Mouse (Mus musculus): ENCODE results near the gene H2-DMa. TPM values are rescaled to one million over a fixed set of nuclear protein-coding genes. Genes with fewer than 3 reads are reported as not detected.

The H2-DMa gene
- polyA plus RNA-seq (2012; rRNA removed) = 13.2 and 13.6 TPM in 2 replicates

DNA sequence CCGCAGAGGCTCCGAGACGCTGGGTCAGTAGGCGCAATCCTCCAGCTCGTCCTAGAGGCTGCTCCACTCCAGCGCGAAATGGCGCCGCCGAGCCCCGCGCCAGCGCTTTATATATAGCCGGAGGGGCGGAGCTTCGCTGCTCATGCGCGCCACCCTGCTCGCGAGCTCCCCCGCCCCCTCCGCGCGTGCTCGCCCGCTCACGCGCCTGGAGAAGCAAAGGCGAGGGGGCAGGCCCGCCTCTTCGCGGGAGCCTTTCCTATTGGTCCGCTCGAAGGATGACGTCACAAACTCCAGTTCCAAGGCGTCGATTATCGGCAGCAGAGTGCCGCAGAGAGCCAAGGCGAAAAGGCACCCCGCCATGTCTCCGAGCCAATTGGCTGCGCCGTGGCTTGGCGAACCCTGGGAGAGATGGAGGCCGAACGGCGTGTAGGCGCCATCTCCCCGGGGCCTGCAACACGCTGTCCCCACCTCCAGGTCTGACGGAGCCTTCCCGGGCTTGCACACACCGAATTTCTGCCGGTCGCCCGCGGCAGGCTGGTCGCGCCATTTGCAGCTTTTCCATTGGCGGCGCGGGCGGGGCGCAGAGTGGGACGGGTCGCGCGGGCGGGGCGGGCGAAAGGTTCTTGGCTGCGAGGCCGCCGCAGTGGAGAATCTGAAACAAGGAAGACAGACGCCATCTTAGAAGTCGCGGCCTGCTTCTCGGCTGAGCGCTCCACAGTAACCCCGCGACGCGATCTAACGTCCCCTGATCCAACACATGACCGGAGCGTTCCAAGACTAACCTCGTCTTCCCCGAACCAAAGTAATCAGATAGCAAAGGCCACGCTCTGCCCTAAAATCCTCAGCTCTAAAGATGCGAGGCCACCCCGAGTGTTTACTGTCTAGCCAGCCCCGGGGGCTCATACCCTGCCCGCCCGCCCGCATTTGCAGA, at the start of gene H2-DMa:
Gene H2-DMa (plus strand): TSS at position 293 of the 931 bp plus-strand sequence.
- TF ChIP-seq CTCF (IDR thresholded peaks at IDR 0.05; ENCODE audit: borderline replicate concordance, insufficient read depth, low read depth, low read length) (no peak), POLR2A (IDR thresholded peaks at IDR 0.05; ENCODE audit: borderline replicate concordance, insufficient read depth, low read length) (peak; percentile 98)
- peak; percentile 99 to 100 for DNase-seq
- WGBS = under 1% methylated on average over 96 of the region's 96 CpGs
- H3K27ac ChIP-seq (ENCODE audit: insufficient read depth, low read length) = peak within 1 kb of the TSS; percentile 100
- peaks cover 3% of the 10 kb centered on the region; the same call in 1 of the 2 replicates for H3K4me1 ChIP-seq (ENCODE audit: control insufficient read depth, insufficient read depth, low read length)
- peak within 1 kb of the TSS; percentile 93 for H3K4me3 ChIP-seq (replicated peaks; ENCODE audit: insufficient read depth, low read depth, low read length)
- H3K27me3 ChIP-seq (ENCODE audit: control insufficient read depth, insufficient read depth, low read length) = no peaks in the 10 kb centered on the region

DNA sequence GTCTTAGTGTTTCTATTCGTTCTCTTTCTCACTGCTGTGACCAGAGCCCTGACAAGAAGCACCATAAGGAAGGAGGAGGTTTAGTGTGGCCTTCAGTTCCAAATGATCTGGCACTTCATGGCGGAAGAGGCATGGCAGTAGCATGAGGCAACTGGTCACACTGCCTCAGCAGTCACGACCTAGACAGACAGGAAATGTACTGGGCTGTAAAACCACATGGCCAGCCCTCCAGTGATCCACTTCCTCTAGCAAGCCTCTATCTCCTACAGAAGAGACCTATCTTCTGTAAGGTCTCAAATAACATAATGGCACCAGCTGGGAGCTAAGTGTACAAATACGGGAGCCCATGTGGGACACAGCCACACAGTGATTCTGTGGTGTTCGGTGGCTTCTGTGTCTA, 47.2 kb upstream of the H2-DMa start:
- TF ChIP-seq POLR2A (IDR thresholded peaks at IDR 0.05; ENCODE audit: borderline replicate concordance, insufficient read depth, low read length) (no peak), CTCF (IDR thresholded peaks at IDR 0.05; ENCODE audit: borderline replicate concordance, insufficient read depth, low read depth, low read length) (no peak)
- no peak for DNase-seq
- H3K4me1 ChIP-seq (ENCODE audit: control insufficient read depth, insufficient read depth, low read length) = no peaks in the 10 kb centered on the region
- H3K27me3 ChIP-seq (ENCODE audit: control insufficient read depth, insufficient read depth, low read length) = no peaks in the 10 kb centered on the region
- no peak overlapping the region for H3K4me3 ChIP-seq (replicated peaks; ENCODE audit: insufficient read depth, low read depth, low read length)
- WGBS = 69% methylated on average over 5 of the region's 5 CpGs
- no peak overlapping the region for H3K27ac ChIP-seq (ENCODE audit: insufficient read depth, low read length)

DNA sequence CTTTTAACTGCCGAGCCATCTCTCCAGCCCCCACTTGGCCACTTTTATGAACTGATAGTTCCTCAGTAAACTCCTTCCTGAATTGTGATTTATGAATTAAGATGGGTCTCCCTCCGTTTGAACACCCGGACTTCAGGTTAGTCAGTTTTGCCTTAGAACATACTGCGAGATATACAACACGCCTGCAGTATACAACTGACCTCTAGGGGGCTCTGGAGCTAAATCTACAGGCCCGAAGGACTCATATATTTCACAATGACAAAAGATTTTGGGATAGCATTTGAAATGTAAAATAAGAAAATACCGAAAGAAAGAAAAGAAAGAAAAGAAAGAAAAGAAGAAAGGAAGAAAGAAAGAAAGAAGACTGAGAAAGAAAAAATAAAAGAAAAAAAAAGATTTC, 44.1 kb upstream of the H2-DMa start:
- TF ChIP-seq POLR2A (IDR thresholded peaks at IDR 0.05; ENCODE audit: borderline replicate concordance, insufficient read depth, low read length) = no peak
- no peak; the same call in 1 of the 2 replicates for TF ChIP-seq CTCF (IDR thresholded peaks at IDR 0.05; ENCODE audit: borderline replicate concordance, insufficient read depth, low read depth, low read length)
- no peaks in the 10 kb centered on the region for H3K27me3 ChIP-seq (ENCODE audit: control insufficient read depth, insufficient read depth, low read length)

DNA sequence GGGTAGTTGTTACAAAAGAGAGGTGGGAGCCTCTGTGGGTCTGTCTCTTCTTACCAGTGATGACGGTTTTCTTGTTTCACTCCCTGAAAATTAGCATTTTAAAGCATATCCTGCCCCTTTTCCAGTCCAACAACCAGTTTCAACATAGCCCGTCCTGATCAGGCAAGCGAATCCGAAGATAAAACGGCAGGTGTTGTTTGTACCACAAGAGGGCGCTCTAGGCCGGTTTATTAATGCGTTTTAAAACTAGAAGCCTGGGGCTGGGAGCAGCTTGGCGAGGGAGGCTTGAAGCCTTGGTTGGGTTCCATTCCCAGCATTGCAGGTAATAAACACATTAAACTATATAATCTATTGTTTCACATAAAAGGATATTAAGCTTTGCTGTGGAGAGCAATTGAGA, 41.8 kb upstream of the H2-DMa start:
- under 1% methylated on average over 9 of the region's 9 CpGs for WGBS
- Histone ChIP-seq H3K4me3 (replicated peaks; ENCODE audit: insufficient read depth, low read depth, low read length) (no peak overlapping the region), H3K4me1 (ENCODE audit: control insufficient read depth, insufficient read depth, low read length) (no peaks in the 10 kb centered on the region), H3K27me3 (ENCODE audit: control insufficient read depth, insufficient read depth, low read length) (no peaks in the 10 kb centered on the region), H3K27ac (ENCODE audit: insufficient read depth, low read length) (no peak overlapping the region)
- peak; percentile 53; the same call in 1 of the 2 replicates for TF ChIP-seq CTCF (IDR thresholded peaks at IDR 0.05; ENCODE audit: borderline replicate concordance, insufficient read depth, low read depth, low read length)
- no peak for TF ChIP-seq POLR2A (IDR thresholded peaks at IDR 0.05; ENCODE audit: borderline replicate concordance, insufficient read depth, low read length)
- DNase-seq = peak; percentile 45 to 49

More for the DNA sequence above, 44.1 kb upstream of the H2-DMa start:
- no peak overlapping the region for H3K27ac ChIP-seq (ENCODE audit: insufficient read depth, low read length)
- DNase-seq = peak; percentile 38 to 60
- no peaks in the 10 kb centered on the region for H3K4me1 ChIP-seq (ENCODE audit: control insufficient read depth, insufficient read depth, low read length)
- WGBS = 35% methylated on average over 7 of the region's 7 CpGs
- no peak overlapping the region for H3K4me3 ChIP-seq (replicated peaks; ENCODE audit: insufficient read depth, low read depth, low read length)

DNA sequence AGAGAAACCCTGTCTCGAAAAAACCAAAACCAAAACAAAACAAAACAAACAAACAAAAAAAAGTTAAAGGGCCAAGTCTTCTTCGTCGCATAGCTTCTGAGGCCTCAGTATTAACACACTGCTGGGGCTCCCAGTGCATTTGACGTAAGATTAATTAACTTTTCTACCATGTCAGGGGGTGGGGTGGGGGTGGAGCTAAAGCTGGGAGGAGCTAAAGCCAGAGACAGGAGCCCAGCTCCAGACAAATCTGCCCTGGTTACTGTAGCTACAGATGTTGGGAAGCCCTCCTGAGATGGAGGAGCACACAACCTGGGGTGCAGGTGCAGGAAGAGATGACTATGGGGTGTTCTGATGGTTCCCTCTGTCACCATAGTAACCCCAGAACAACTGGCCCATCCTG, 41.2 kb upstream of the H2-DMa start:
- no peak overlapping the region for H3K27ac ChIP-seq (ENCODE audit: insufficient read depth, low read length)
- 59% methylated on average over 4 of the region's 4 CpGs for WGBS
- DNase-seq = no peak
- H3K4me3 ChIP-seq (replicated peaks; ENCODE audit: insufficient read depth, low read depth, low read length) = no peak overlapping the region
- TF ChIP-seq POLR2A (IDR thresholded peaks at IDR 0.05; ENCODE audit: borderline replicate concordance, insufficient read depth, low read length) (no peak), CTCF (IDR thresholded peaks at IDR 0.05; ENCODE audit: borderline replicate concordance, insufficient read depth, low read depth, low read length) (no peak)
- H3K4me1 ChIP-seq (ENCODE audit: control insufficient read depth, insufficient read depth, low read length) = no peaks in the 10 kb centered on the region
- no peaks in the 10 kb centered on the region for H3K27me3 ChIP-seq (ENCODE audit: control insufficient read depth, insufficient read depth, low read length)

DNA sequence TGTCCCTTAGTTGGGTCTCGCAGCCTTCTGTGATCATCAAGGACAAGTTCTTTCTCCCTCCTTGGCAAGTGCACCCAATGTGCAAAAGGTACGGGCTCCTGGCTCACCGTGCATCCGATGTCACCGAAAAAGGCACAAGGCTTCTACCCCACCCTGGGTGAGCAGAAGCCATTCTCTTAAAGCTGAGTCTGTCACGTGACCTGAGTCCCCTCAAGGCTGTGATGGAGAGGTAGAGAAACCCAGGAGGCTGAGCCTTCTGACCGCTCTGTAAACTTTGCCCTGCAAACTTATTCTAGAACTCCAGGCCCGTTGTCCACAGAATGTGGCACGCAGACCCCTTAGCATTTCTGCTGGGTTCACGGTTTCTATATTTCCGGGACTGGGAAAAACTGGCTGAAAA, 40.3 kb upstream of the H2-DMa start:
- 85% methylated on average over 11 of the region's 11 CpGs for WGBS
- TF ChIP-seq POLR2A (IDR thresholded peaks at IDR 0.05; ENCODE audit: borderline replicate concordance, insufficient read depth, low read length) (no peak), CTCF (IDR thresholded peaks at IDR 0.05; ENCODE audit: borderline replicate concordance, insufficient read depth, low read depth, low read length) (no peak)
- H3K4me1 ChIP-seq (ENCODE audit: control insufficient read depth, insufficient read depth, low read length) = no peaks in the 10 kb centered on the region
- no peaks in the 10 kb centered on the region for H3K27me3 ChIP-seq (ENCODE audit: control insufficient read depth, insufficient read depth, low read length)
- no peak for DNase-seq
- H3K27ac ChIP-seq (ENCODE audit: insufficient read depth, low read length) = no peak overlapping the region
- no peak overlapping the region for H3K4me3 ChIP-seq (replicated peaks; ENCODE audit: insufficient read depth, low read depth, low read length)

DNA sequence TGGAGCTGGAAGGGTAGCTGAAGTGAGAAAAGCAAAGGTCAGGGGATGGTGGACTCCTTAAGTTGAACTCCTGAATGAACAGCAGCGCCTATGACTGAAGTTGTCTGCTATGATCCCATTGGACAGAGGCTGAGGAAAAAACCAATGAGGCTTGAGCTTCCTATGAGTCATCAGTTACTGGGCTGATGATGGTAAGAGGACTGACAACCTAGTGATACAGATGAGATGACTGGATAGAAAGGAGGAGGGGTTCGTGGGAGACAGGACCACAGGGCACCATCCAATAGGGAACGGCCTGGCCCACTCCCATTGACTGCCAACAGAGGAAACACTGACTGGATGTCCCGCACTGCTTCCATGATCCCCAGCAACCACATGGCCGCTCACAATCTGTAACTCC, 39.7 kb upstream of the H2-DMa start:
- H3K4me1 ChIP-seq (ENCODE audit: control insufficient read depth, insufficient read depth, low read length) = no peaks in the 10 kb centered on the region
- TF ChIP-seq CTCF (IDR thresholded peaks at IDR 0.05; ENCODE audit: borderline replicate concordance, insufficient read depth, low read depth, low read length) (no peak), POLR2A (IDR thresholded peaks at IDR 0.05; ENCODE audit: borderline replicate concordance, insufficient read depth, low read length) (no peak)
- H3K4me3 ChIP-seq (replicated peaks; ENCODE audit: insufficient read depth, low read depth, low read length) = no peak overlapping the region
- 5% methylated on average over 5 of the region's 5 CpGs for WGBS
- no peak overlapping the region for H3K27ac ChIP-seq (ENCODE audit: insufficient read depth, low read length)
- H3K27me3 ChIP-seq (ENCODE audit: control insufficient read depth, insufficient read depth, low read length) = no peaks in the 10 kb centered on the region
- DNase-seq = peak in 1 of 2 experiments; percentile 45

DNA sequence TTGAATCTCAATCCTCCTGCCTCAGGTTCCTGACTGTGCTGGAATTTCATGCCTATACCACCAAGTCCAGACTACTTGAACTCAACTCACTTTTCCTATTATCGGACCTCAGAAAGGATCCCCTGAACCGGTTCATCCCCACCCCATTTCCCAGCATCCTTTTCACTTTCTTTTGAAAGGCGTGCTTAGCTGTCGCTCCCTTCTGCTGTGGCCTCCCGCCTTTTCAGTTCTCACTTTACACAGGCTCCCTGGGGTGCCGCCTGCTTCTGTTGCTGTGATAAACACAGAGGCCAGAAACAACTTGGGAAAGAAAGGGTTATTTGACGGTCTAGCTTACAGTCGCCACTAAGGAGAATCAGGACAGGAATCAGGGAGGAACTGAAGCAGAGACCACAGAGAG, 36.2 kb upstream of the H2-DMa start:
- no peak for TF ChIP-seq POLR2A (IDR thresholded peaks at IDR 0.05; ENCODE audit: borderline replicate concordance, insufficient read depth, low read length)
- no peak for TF ChIP-seq CTCF (IDR thresholded peaks at IDR 0.05; ENCODE audit: borderline replicate concordance, insufficient read depth, low read depth, low read length)
- DNase-seq = no peak
- 6% methylated on average over 8 of the region's 8 CpGs for WGBS
- H3K27ac ChIP-seq (ENCODE audit: insufficient read depth, low read length) = no peak overlapping the region
- H3K4me1 ChIP-seq (ENCODE audit: control insufficient read depth, insufficient read depth, low read length) = no peaks in the 10 kb centered on the region
- no peaks in the 10 kb centered on the region for H3K27me3 ChIP-seq (ENCODE audit: control insufficient read depth, insufficient read depth, low read length)
- H3K4me3 ChIP-seq (replicated peaks; ENCODE audit: insufficient read depth, low read depth, low read length) = no peak overlapping the region
